Mouse (Mus musculus) bone marrow macrophage, adult 2 months (primary cell): ENCODE measurements around the gene St8sia1.

Experiments
- CTCF ChIP-seq: IDR thresholded peaks from 2 replicates; pipeline ENCODE4 v1.5.1; 2012; ENCODE audit warnings: low read depth, mild to moderate bottlenecking, low read length, moderate library complexity
- POLR2A ChIP-seq: IDR thresholded peaks from 2 replicates; pipeline ENCODE4 v1.6.1; 2012; ENCODE audit warnings: mild to moderate bottlenecking, low read depth, low read length, borderline replicate concordance

DNA sequence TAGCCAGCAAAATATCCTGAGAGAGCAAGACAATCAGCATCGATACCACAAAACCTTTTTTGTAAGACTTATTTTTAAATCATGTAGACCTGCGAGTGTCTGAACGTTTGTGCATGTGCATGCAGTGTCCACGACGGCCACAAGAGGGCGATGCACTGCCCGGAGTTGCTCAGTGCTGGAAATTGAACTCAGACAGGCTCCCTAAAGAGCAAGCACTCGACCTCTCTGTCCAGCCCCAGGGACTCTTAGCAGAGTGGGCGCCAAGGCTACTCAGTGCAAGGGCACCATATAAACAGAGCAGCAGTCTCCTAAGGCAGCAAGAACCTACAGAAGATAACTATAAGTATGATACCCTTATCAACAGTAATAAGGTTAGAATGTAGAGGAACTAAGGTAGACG, 24.5 kb upstream of the St8sia1 start:
- TF ChIP-seq CTCF (peak; percentile 94), POLR2A (no peak)
